Mouse (Mus musculus): ENCODE measurements around the gene Kctd12.

The Kctd12 gene

DNA sequence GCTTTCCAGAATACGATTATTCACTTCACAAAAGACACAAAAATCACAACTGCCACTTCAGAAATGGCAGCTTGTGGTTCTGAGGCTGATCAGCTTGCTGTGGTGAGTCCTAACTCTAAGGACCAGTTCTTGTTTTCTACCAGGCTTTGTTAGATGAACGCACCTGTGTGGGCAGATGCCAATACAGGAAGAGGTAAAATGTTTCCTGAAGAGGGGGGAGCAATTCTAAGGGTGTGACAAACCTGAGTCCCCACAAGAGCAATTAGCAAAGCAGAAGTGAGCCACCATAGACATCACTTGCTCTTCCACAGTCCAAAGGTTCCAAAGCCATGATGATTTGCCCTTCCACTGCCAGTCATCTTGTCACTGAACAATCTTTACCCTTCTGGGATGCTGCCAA, 20.4 kb downstream of the Kctd12 start:
- no peak for DNase-seq (ENCODE audit: low read depth, low spot score)

DNA sequence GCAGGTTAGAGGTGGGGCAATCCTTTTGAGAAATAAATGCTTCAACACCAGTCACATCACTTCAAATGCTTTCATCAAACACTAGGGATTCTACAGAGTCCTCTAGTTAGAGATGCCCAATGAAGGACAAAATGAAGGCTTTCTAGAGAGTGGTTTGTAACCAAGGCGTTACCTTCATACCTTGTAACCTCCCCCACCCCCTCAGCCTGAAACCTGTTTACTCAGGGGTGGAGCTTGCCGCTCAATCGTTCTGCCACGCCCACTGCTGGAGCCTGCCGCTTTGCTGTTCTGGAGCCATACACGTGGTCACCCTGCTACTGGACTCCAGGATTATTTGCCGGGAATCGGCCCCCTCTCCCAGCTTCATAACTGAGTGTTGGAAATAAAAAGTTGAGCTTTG, 28.9 kb downstream of the Kctd12 start:
- no peak for DNase-seq (ENCODE audit: low read depth, low spot score)

DNA sequence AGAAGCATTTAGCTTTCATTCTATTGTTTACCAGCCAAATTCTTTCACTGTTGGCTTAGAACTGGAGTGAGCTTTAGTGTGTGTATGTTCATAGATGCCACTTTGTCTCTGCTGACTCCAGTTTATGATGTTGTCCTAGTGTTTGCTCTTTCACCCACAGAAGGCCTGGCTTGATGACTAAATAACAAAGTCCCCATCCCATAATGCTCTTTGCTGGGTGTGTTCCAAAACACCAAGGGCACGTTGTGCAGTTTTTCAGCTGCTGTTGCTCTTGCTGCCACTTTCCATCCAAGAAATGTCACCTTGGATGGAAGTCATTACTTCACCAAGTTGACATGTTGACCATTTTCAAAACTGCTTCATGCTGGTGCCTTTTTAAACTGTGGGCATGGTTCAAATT, 30.5 kb downstream of the Kctd12 start:
- no peak for DNase-seq (ENCODE audit: low read depth, low spot score)

DNA sequence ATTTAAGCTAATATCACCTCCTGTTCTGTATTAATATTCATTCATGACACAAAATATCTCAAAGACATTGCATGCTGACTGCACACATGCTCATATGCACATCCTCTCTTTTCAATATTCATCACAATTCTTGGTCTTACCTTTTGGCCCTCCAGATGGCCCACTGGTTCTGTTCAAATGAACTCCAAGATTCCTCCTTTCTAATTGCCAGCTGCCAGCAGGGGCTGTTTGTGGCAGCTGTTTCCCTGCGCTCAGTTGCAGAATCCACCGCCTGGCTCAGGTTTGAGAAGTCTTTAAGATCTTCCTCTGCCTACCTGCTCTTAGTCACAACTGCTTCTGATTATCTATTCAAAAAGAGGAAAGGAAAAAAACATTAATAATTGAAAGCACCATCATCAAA, 34.6 kb downstream of the Kctd12 start:
- DNase-seq (ENCODE audit: low read depth, low spot score): no peak

DNA sequence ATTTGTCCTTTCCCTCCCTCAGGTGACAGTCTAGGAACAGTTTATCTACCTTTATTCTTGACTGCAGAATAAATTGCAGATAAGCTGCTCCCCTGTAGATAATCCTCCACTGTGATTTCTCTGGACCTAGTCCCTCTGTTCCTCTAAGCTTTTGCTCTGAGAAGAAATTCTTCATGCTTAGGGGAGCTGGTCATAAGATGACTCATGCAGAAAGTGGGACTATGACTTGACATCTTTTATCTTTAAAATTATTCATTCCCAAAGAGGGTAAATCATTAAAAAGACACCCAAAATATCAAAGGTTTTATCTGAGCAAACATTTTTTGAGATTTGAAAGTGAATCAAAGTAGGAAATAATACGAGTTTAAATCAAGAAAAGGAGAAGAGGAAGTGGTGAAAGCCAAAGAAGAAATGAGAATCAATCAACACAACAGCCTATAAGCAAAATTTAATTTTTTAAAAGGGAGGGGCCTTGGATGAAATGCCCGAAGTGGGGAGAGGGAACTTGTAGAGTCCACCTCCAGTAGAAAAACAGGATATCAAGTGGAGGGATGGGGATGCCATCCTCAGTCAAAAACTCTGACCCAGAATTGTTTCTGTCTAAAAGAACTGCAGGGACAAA, 40.1 kb downstream of the Kctd12 start:
- no peak for DNase-seq (ENCODE audit: low read depth, low spot score)

DNA sequence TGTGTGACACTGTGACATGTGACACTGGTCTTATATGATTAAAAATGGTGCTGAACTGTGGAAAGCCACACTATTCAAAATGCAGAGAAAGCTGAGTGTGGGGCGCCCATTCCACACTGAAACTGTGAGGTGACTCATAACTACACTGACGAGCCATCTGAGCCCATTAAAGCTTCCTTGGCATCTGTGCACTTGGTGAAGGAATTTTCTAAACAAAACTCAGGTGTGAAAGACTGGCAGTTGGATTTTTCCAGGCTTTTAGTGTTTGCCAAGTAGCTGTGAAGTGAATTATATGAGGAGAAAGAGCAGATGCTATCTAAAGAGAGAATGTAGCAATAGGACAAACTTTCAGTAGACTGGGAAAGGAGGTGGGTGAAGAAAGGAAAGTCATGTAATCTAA, 47.6 kb downstream of the Kctd12 start:
- no peak for DNase-seq (ENCODE audit: low read depth, low spot score)

DNA sequence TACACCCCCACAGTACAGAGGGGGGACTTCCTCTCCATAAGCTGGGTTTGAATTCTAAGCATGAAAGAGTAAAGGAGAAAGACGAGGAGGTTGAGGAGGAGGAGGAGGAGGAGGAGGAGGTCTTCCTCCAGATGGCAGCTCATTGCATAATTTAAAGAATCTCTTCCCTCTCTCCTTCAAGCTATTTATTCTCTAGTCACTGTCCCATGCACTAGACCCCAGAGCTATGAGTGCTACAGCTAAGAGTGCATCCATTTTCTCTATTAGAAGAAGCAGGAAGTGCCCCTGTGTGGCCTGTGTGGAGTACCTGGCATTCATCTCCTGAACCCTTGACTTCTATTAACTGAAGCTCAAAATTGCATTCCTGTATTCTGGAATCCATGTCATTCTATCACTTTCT, 51.5 kb downstream of the Kctd12 start:
- DNase-seq (ENCODE audit: low read depth, low spot score): no peak

DNA sequence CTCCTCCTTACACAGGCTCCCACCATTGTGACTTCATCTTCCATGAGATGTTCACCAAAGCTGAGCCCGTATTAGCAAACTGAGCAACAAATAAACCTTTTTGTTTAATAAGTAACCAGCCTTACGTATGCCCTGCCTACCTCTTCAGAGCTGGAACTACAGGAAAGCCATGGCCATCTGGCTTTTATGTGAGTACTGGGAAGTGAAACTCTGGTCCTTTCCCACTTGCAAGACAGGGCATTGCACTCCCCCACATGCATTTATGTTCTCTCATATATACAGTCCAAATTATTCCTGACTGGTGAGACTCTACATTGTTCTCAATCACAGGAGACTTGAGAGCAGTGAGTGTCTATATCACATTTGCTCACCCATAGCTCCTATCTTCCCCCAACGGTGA, 52.9 kb downstream of the Kctd12 start:
- no peak for DNase-seq (ENCODE audit: low read depth, low spot score)

DNA sequence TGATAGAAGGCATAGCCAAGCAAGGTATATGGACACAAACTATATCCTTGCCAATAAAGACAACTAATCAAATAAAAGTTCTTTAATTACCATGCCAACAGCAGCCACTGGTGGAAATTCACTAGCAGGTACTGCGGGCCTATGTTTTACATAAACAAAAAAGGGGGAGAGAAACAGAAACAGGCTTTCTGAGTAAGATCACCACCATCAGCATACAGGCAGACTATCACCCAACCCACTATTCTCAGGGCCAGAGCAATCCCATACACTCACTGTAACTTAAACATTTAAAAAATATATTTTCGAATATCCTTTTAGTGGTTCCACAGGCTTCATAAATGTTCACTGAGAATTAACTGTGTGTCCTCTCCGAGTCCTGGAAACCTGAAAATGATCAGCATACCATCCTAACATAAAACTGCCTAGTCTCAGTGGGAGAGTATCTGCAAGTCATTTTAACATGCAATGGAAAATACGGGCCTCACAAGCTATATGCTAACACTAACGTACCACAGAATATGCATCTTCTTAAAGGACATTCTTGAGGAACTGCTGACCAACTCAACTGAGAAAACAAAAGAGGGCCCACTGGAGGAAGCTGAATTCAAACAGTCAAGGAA, 54.5 kb downstream of the Kctd12 start:
- no peak for DNase-seq (ENCODE audit: low read depth, low spot score)
